ENCODE assay signal across 10 mouse cellular contexts in genomic region chr17:65952083-65952482, GRCm38 (mm10). TPM values are rescaled to one million over a fixed set of nuclear protein-coding genes. Genes with fewer than 3 reads are reported as not detected.
DNase-seq lines count a peak whose midpoint lies in the region; TF ChIP-seq lines count a peak whose summit lies in the region.
"Had no signal": no experiment of that assay in that cellular context is flagged by ENCODE, and none has a peak within 500 bp of the region (broad histone marks: within the 10 kb centered on the region; RNA-seq: fewer than 3 reads in every experiment).

No protein-coding gene starts in this region.

- peak; percentile 75 for DNase-seq in heart, embryonic 10.5 days (ENCODE audit: low spot score)
- no peak for DNase-seq in heart, adult 9 months (ENCODE audit: low spot score in 2 of 2)
- DNase-seq in thymus, postnatal 14 days: peak; percentile 40
- no peak for DNase-seq in thymus, adult 18-20 months
- peak; percentile 44 for DNase-seq in splenic B cell, adult 2 months (ENCODE audit: low read depth, low spot score)
- no peak for DNase-seq in left cerebral cortex, postnatal 4 days
- no peak for DNase-seq in layer of hippocampus, adult 9-11 months

- H3K4me1 ChIP-seq in heart, embryonic 10.5 days: peaks cover 19% of the 10 kb centered on the region; the same call in 1 of the 2 replicates
- H3K4me1 ChIP-seq in cortical plate, adult 2 months (ENCODE audit: control insufficient read depth, insufficient read depth, low read length): no peaks in the 10 kb centered on the region

- no peak for TF ChIP-seq POLR2A in cortical plate, adult 2 months (IDR thresholded peaks at IDR 0.05; ENCODE audit: extremely low read depth, insufficient read depth, low read length)

- no peak overlapping the region for H3K27ac ChIP-seq in heart, embryonic 10.5 days
- no peak overlapping the region for H3K27ac ChIP-seq in cortical plate, adult 2 months (ENCODE audit: insufficient read depth, low read length)
- H3K27ac ChIP-seq: forebrain, embryonic 13.5 days; macrophage had no signal

- no peaks in the 10 kb centered on the region for H3K9me3 ChIP-seq in heart, embryonic 10.5 days
- H3K9me3 ChIP-seq: forebrain, embryonic 13.5 days had no signal

- H3K27me3 ChIP-seq in heart, embryonic 10.5 days (ENCODE audit: insufficient read depth, poor library complexity, severe bottlenecking): no peaks in the 10 kb centered on the region
- H3K27me3 ChIP-seq in splenic B cell, adult 2 months (ENCODE audit: control insufficient read depth, insufficient read depth, low read length, poor library complexity, severe bottlenecking): peaks cover 2% of the 10 kb centered on the region; the same call in 1 of the 2 replicates
- H3K27me3 ChIP-seq: forebrain, embryonic 13.5 days had no signal

- no peak overlapping the region for H3K4me3 ChIP-seq in heart, embryonic 10.5 days
- H3K4me3 ChIP-seq in cortical plate, adult 2 months (ENCODE audit: insufficient read depth, low read length): no peak overlapping the region

- H3K36me3 ChIP-seq in heart, embryonic 10.5 days: peaks cover 13% of the 10 kb centered on the region; the same call in 1 of the 2 replicates
- H3K36me3 ChIP-seq in splenic B cell, adult 2 months (ENCODE audit: control insufficient read depth, insufficient read depth, low read length, poor library complexity, severe bottlenecking): 0 out of 2 replicates have a peak, but pooled peaks cover 2% of the 10 kb centered on the region

- intact Hi-C loops in left cerebral cortex, postnatal 4 days (cut with DNase I): loop anchor here (10.0 kb wide), 1 partner anchor 77 kb away; no protein-coding TSS in a partner anchor

- peak; percentile 33; the same call in 1 of the 2 replicates for TF ChIP-seq CTCF in cortical plate, adult 2 months (IDR thresholded peaks at IDR 0.05; ENCODE audit: extremely low read depth, insufficient read depth, low read length)

- WGBS in heart, embryonic 10.5 days: 77% methylated on average over 5 of the region's 5 CpGs

RNA-seq across cellular contexts. Expression of gene Twsg1, which starts 1.1 kb away (rescaled TPM):
- polyA plus RNA-seq in heart, embryonic 10.5 days (2016; fragmentation: Nextera tagmentation; extraction: Ambion mirVana): 74.4 and 79.4 TPM in 2 replicates
- 19.3 and 20.7 TPM in 2 replicates for polyA plus RNA-seq in cortical plate, adult 2 months (2012; rRNA removed)
- total RNA-seq in left cerebral cortex, postnatal 4 days (2021): 10 to 100 TPM; 35.5 to 38.3 TPM

Comparison
In these comparisons a context has a peak if more than half of its experiments do, and no peak if none do; other contexts are left out.
1. DNase-seq: peak in heart, embryonic 10.5 days (single experiment), thymus, postnatal 14 days (single experiment) and splenic B cell, adult 2 months (single experiment); none in heart, adult 9 months (0 of 2), thymus, adult 18-20 months (0 of 2), left cerebral cortex, postnatal 4 days (single experiment) and layer of hippocampus, adult 9-11 months (single experiment).